Mouse (Mus musculus) layer of hippocampus, postnatal 36 days (tissue): ENCODE results near the gene Dip2a. TPM values are rescaled to one million over a fixed set of nuclear protein-coding genes. Genes with fewer than 3 reads are reported as not detected.

Experiments
- DNase-seq, 2 experiments: peaks; one replicate each; pipeline ENCODE4 v3.0.0; 2022
- total RNA-seq, 2 experiments: library from RNA; stranded (reverse); gene quantifications; 2 replicates each; pipeline ENCODE4 v1.2.3; 2021

The Dip2a gene
- total RNA-seq, 2 experiments from 2014 or later: 49.3 to 56.3 TPM

GRCm38 (mm10) chr10:76300133-76300532 is 45.0 kb downstream of the Dip2a start:
- DNase-seq: no peak

DNA sequence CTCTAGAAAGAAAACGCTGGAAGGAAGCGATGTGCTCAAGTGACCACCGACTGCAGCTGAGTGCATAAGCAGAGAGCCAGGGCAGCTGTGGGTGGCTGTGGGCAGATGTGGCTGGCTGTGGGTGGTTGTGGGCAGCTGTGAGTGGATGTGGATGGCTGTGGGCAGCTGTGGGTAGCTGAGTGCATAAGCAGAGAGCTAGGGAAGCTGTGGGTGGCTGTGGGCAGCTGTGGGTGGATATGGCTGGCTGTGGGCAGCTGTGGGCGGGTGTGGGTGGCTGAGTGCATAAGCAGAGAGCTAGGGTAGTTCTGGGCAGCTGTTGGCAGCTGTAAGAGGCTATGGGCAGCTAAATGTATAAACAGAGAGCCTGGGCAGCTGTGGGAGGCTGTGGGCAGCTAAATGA is 51.9 kb downstream of the Dip2a start:
- DNase-seq: no peak

DNA sequence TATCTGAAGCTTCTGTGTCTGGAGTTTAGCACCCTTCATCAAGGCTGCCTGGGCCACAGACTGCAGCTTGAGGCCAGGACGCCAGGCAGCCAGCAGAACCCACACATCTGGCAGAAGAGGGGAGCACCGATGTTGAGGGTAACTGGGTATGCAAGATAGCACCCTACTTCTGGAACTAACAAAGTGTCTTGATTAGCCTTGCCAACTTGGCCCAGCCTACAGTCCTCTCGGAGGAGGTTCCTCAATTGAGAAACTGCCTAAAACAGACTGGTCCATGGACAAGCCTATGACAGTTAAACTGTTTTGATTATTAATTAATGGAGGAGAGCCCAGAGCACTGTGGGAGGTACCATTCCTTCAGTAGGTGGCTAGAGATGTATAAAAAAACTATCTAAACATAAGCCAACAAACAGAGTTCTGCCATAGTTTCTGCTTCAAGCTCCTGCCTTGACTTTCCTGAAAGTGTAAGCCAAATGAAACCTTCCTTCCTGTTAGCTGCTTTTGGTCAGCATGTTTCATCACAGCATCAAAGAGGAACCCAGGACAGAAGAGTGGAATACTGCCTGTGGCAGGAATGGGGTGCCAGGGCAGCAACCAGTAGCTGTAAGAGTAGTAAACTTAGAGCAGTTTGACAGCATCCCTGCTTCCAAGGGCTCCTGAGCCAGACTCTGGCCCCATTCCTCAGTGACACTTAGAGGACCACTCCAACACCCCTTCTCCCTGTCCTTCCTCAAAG is 55.0 kb downstream of the Dip2a start:
- no peak for DNase-seq

DNA sequence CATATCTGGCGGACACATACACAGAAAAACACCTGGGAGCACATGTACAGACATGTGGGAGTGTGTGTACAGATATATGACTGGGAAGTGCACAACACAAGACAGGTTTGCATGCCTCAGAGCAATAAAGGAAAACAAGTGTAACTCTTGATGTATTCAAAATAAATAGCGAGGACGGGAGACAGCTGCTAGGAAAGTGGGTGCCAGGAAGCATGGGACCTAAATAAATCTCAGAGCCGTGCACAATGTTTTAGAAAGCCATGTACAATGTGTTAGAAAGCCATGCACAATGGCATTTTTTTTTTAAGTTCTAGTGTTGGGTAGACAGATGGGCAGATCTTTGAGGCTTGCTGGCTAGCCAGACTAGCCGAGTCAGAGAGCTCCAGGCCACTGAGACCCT is 56.0 kb downstream of the Dip2a start:
- no peak for DNase-seq

DNA sequence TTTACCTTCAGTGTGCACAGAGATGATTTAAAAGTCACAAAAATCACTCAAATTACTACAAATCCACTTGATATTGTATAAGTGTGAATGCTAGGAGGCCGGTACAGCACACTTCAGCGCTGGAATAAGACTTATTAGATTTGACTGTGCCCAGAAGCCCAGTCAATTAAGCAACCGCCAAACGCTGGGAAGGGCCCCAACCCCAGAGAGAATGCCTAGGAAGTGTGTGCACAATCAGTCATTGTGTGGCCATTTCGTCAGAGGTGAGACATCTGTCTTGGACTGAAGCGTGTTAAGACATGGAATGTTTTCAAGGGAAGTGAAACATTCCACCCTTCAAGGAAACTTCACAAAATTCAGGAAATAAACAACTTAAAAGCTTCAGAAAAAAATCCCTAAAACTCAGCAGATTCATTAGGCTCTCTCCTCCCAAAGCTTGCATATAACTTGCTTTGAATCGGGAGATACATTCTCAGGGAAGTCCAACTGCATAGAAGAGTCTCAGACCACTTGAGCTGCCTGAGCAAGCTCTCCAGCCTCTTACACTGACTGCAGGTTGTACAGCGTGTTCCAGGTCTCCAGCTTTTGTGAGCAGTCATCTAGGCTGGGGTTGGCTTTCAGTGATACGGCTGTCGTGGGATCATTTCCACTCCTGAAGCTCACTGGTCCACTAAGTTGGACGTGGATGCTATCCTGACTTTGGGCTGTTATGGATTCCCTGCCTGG is 56.7 kb downstream of the Dip2a start:
- DNase-seq: no peak

DNA sequence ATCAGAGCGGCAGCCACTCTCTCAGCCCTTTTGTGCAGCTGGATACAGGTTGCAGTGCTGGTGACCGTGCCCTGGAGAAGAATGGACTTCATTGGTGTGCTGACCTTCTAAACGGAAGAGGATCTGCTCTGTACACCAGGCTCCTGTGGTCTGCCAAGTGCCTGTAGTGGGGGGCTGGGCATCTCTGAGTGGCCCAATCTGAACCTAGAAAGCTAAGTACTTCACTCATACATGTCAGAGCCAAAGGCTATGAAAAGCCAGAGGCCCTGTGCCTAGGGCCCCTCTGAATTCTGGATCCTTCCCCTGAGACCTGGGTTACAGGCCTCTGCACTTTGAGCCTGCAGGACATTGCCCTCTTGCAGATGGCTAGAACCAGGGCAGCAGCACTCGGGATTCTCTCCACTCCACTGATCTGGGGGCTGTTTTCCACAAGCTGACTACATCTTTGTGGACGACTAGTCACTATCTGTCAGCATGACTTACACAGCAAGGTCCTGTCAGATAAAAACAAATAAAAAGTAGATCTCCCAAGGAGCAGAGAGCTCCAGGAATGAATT is 66.5 kb downstream of the Dip2a start:
- DNase-seq: no peak

DNA sequence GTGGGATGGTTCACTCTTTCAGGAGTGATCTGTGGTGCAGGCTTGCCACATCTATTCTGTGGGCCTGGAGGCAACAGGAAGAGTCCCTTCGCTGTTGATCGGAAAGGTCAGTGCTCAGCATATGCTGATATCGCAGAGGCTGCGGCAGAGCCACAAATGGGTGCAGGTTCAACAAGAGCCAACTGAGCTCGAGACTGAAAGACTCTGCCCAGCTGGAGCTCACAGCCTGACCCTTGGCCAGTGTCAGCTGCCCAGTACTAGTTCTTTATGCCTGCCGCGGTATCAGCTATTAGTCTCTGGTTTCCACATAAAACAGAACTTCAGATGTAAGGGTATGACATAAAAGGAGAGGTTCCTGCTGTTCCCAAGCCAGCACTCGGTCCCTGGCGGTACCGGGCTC is 69.8 kb downstream of the Dip2a start:
- no peak for DNase-seq

GRCm38 (mm10) chr10:76271238-76271637 is 73.9 kb downstream of the Dip2a start:
- no peak for DNase-seq

GRCm38 (mm10) chr10:76262431-76262830 is 82.7 kb downstream of the Dip2a start:
- DNase-seq: no peak

DNA sequence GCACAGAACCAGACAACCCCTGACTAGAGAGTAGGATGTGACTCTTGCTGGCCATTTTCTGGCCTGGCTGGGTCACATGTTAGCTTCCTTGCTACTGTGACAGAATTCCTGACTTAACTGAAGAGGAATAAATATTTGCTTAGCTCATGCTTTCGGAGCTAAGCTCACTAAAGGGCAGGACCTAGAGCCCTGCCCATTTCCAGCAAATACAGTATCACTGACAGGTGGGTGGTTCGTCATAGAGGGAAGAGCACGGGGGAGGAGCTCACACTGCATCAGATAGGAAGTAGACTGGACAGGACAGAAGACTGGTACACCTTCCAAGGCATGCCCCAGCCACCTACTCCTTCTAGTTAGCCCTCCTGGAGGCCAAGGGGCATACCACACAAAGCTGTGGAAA is 83.6 kb downstream of the Dip2a start:
- DNase-seq: no peak

GRCm38 (mm10) chr10:76260358-76261059 is 84.6 kb downstream of the Dip2a start:
- DNase-seq: no peak

DNA sequence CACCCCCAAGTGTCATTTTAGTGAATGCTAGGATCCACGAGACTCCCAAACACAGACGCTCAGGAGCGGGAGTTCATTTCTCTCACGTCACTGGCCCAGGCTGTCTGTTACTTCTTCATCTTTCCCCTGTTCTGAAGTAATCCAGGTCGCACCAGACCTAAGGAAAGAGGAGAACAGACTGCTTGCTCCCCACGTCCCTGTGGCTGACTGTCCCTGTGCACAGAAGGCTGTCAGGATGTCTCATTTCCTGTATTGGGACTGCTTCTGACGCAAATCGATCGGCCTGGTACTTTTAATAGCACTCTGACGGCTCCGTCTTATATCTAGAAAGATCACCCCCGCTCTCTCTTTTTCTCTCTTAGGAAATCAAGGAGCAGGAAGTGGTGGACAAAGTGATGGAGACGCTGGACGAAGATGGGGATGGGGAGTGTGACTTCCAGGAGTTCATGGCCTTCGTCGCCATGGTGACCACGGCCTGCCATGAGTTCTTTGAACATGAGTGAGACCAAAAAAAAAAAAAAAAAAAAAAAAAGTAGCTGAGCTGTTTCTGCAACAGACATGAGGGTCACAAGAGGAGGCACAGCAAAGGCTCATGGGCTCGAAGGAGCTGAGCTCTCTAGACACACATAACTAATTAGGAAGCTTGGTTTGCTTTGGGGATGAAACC is 85.4 kb downstream of the Dip2a start:
- DNase-seq: no peak

DNA sequence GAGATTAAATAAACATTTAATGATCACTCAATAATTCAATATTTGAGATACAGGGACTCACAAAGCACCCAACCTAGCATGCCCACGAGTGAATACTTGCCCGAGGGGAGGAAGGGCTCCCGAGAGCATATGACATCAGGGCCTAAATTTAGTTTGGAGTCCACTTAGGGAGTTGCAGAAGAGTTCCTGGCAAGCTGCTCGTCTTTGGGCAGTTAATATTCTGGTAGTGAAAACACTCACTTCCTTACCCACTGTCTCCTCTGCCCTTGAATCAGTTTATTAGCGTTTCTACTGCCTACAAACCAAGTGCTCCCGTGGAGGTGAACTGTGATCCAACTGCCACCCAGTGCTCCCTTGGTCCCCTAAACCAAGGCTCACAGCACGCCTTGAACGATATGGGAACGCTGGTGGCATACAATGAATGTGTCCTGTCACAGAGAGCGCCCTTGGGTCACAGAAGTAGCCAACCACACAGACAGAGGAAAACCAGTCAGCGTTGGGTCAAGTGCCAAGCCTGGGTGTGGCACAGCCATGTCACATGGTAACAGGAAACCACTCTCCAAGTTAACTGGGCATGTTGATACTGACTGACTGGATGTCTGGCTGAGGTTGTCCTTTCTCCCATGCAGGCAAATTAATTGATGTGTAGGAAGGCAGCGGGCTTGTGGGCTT is 87.2 kb downstream of the Dip2a start:
- no peak for DNase-seq

DNA sequence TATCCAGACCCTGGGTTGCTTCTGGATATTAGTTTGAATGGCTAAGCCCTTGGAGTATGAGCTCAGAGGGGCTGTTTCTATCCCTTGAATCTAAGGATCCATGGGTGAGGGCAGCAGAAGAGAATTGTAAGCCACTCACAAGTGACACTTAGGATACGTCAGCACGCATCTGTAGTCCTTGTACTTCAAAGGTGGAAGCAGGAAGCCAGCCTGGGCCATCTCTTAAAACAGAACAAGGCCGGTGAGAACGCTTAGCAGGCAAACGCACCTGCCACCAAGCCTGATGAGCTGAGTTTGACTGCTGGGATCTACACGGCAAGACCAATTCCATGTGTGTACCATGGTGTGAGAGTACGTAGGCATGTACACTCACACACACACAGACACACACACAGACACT is 87.9 kb downstream of the Dip2a start:
- DNase-seq: no peak

GRCm38 (mm10) chr10:76255617-76256016 is 89.5 kb downstream of the Dip2a start:
- no peak for DNase-seq

DNA sequence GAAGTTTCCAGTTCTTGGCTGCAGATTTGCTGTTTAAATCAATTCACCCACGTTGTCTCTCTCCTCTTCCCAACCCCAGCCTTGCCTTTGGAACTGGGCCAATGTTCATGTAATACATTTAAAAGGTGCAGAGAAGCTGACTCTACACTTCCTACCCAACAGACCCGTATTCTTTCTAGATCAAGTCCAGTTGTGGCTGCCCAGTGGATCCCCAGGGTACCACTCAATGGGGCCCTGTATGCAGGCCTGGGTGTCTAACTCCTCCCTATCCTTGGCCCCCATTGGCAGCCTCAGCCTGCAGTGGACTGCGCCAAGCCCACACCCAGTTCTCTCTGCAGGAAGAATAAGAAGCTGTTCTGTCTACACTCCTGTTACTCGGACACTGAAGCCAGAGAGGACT is 91.6 kb downstream of the Dip2a start, which contains the start of gene S100b:
S100b (plus strand) TSS at position 318 of the 400 bp plus-strand sequence.
- DNase-seq: peak in 1 of 2 experiments; percentile 40

DNA sequence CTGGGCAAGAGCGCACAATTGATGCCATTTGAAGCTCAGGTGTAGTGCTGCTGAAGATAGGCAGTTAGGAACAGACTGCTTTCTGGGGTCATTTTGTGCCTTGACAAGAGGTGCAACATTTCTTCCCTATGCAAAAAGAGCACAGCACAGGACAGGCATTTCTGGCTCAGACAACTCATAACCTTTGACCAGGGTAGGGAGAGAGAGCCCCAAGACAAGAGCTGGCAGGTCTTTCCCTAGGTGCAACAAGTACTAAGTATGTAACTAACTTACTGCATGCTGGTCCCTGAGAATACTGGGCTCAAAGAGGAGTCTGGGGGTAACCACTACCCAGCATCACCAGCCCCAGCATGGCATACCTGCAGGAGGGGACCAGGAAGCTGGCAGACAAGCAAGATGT is 92.0 kb downstream of the Dip2a start:
- DNase-seq: no peak

GRCm38 (mm10) chr10:76250870-76251269 is 94.2 kb downstream of the Dip2a start:
- DNase-seq: no peak

- no peak for DNase-seq
Observed at GRCm38 (mm10) chr10:76248647-76248968, 96.5 kb downstream of the Dip2a start.

DNA sequence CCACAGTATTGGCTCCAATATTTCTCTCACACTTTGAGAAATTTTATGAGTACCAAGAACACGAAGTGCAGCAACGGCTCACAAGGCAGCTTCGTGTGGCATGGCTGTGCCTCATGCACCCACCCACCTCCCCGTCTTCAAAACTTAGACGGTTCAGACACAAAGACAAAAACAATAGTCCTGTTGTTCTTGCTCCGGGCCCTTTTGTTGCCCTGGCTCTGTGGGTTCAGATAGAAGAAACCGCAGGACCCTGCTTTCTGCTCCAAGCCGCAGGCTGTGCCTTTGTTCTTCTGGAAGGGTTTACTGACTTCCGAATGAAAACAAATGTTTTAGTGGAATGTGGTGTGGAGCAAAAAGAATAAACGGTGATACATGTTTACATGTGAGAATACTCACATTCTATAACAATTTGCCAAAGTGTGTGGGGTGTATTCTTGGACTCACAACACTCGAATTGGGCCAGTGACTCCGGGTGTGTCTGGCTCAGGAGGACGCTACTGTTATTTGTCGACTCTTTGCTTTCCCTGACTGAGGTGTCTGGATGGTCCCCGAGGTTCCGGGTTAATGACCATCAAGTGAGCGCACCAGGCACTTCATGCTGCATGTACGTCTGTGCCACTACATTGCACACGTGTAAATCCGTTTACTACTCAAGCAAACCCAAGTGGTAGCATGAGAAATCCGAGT is 97.0 kb downstream of the Dip2a start:
- DNase-seq: no peak

DNA sequence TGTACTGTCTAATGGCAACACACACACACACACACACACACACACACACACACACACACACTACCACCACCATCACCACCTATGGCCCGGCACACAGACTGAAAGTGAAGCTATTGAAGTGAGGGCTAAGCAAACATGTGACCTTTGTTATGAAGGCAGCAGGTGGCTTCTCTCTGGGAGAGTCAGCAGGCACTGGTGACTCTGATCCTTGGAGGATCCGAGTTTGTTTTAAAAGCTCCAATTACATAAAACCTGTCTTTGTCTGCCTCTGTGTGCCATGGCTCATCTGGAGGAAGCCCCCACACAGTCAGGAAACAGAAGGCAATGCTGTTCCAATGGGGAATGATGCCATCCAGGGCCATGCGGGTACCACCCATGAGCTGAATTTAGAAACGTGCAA is 98.5 kb downstream of the Dip2a start:
- no peak for DNase-seq

DNA sequence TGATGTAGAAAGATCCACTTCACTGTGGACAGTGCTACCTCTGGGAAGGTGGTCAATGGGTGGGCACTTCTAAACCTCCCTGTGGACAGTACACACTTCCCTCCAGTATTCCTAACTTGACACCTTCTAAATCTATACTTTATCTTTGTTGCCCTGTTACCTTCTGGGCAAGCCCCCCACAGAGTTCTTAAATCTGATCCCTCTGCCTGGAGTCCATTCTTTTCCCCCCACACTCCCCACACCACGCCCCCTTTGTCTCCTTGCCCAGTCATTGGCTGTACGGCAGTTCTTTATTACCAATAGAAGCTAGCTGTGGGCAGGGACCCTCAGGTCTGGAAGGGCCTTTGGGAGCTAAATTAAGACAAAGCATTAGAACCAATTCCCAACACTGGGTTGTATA is 100.0 kb downstream of the Dip2a start:
- DNase-seq: no peak
